Mouse (Mus musculus): ENCODE measurements at regions not wholly inside any gene's neighbourhood (a gene's known extent, or its start where the extent isn't known, plus 50 kb on each side); places are given as distances from the start of the nearest gene placed in this dataset.

GRCm38 (mm10) chr3:18637553-18637952 lies 689.3 kb downstream of the Cypt12 start:
- TF ChIP-seq CTCF (conservative IDR thresholded peaks at IDR 0.05 in 1 of 2, IDR thresholded peaks at IDR 0.05 in 1 of 2; ENCODE audit: low read depth in 2 of 2, low read length in 2 of 2), result no peak
- TF ChIP-seq POLR2A (IDR thresholded peaks at IDR 0.05; ENCODE audit: low read depth, low read length), result no peak
- no peak for TF ChIP-seq USF1 (IDR thresholded peaks at IDR 0.05; ENCODE audit: low read depth, low read length)
- TF ChIP-seq POLR2AphosphoS2 (IDR thresholded peaks at IDR 0.05; ENCODE audit: low read depth, low read length), result no peak
- TF ChIP-seq ELF1 (IDR thresholded peaks at IDR 0.05; ENCODE audit: low read depth, low read length), result no peak
- no peak for TF ChIP-seq UBTF (IDR thresholded peaks at IDR 0.05; ENCODE audit: low read depth, low read length)

Measured in CH12.LX (cell line).